Mouse (Mus musculus): ENCODE measurements around the gene Rab27a.

GRCm38 (mm10) chr9:73025818-73026636, 18.6 kb upstream of the Rab27a start:
- TF ChIP-seq UBTF (IDR thresholded peaks at IDR 0.05; ENCODE audit: borderline replicate concordance, insufficient read depth, low read depth, low read length) = no peak
- TF ChIP-seq USF2 (IDR thresholded peaks at IDR 0.05; ENCODE audit: borderline replicate concordance in 1 of 2, insufficient read depth in 1 of 2, low read depth in 1 of 2, low read length in 2 of 2) = no peak
- no peak for TF ChIP-seq TCF12 (IDR thresholded peaks at IDR 0.05; ENCODE audit: low read depth, low read length)
- TF ChIP-seq USF1 (IDR thresholded peaks at IDR 0.05; ENCODE audit: low read depth, low read length) = no peak
- TF ChIP-seq CTCF (IDR thresholded peaks at IDR 0.05 in 2 of 3, conservative IDR thresholded peaks at IDR 0.05 in 1 of 3; ENCODE audit: control insufficient read depth in 1 of 3, insufficient read depth in 1 of 3, low read depth in 2 of 3, low read length in 3 of 3, poor library complexity in 1 of 3, severe bottlenecking in 1 of 3) = no peak
- no peak for TF ChIP-seq CHD2 (IDR thresholded peaks at IDR 0.05; ENCODE audit: low read length)
- TF ChIP-seq POLR2A (IDR thresholded peaks at IDR 0.05; ENCODE audit: control insufficient read depth in 1 of 2, insufficient read depth in 1 of 2, low read depth in 1 of 2, low read length in 2 of 2, poor library complexity in 1 of 2) = no peak
- TF ChIP-seq GATA1 (IDR thresholded peaks at IDR 0.05; ENCODE audit: low read depth, low read length) = no peak
- TF ChIP-seq POLR2AphosphoS2 (IDR thresholded peaks at IDR 0.05; ENCODE audit: low read length) = no peak
- TF ChIP-seq E2F4 (IDR thresholded peaks at IDR 0.05; ENCODE audit: borderline replicate concordance, low read depth, low read length) = no peak
- TF ChIP-seq SMC3 (IDR thresholded peaks at IDR 0.05; ENCODE audit: low read depth, low read length) = no peak
- no peak for TF ChIP-seq ZC3H11A (IDR thresholded peaks at IDR 0.05; ENCODE audit: low read depth, low read length)
